Mouse (Mus musculus) brown adipose tissue, adult 24 weeks (tissue): Measurements from ENCODE around the gene Wdr86. TPM values are rescaled to one million over a fixed set of nuclear protein-coding genes. Genes with fewer than 3 reads are reported as not detected.

Experiments used
- H3K27ac ChIP-seq: fragments of 200-500 bp; replicated peaks from 2 replicates; pipeline ENCODE4 v1.5.1; 2012; ENCODE audit warnings: low read depth, mild to moderate bottlenecking, low read length
- H3K4me1 ChIP-seq: fragments of 200-500 bp; 2 replicates; pipeline ENCODE4 v1.6.1; 2012; ENCODE audit warnings: low read length, mixed read lengths; ENCODE audit not compliant: control insufficient read depth, insufficient read depth, insufficient read length
- H3K4me3 ChIP-seq: fragments of 200-500 bp; 2 replicates; pipeline ENCODE4 v1.5.1; 2012; ENCODE audit warnings: low read depth, mild to moderate bottlenecking, low read length, moderate library complexity; ENCODE audit not compliant: insufficient read depth
- polyA plus RNA-seq: library from polyadenylated mRNA; stranded (reverse); fragments of >200 nt; gene quantifications from 2 replicates; pipeline ENCODE4 v1.2.4, GENCODE M21; 2012; ENCODE audit not compliant: missing spikeins, insufficient read depth, insufficient read length

Wdr86 gene
- polyA plus RNA-seq, 1 experiment = 0.59 TPM

DNA sequence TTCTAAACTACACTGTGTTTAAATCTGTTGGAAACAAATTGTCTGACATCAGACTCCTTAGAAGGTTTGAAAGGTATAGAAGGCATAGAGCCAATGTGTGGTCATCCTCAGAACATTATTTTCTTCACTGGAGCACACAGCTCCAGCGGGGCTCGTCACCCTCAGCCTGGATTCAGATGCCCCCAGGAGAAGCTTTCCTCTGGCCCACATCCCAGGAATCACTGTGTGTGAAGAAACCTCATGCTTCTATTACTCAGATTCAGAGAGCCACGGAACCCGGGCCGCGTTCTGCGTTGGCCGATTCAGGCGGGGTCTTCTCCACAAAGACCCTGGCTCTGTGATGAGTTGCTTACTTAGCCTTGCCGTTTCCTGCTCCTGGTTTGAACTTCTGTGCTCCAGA is 13.4 kb upstream of the Wdr86 start:
- no peak overlapping the region for H3K4me3 ChIP-seq
- no peak overlapping the region for H3K27ac ChIP-seq
- H3K4me1 ChIP-seq = no peaks in the 10 kb centered on the region

DNA sequence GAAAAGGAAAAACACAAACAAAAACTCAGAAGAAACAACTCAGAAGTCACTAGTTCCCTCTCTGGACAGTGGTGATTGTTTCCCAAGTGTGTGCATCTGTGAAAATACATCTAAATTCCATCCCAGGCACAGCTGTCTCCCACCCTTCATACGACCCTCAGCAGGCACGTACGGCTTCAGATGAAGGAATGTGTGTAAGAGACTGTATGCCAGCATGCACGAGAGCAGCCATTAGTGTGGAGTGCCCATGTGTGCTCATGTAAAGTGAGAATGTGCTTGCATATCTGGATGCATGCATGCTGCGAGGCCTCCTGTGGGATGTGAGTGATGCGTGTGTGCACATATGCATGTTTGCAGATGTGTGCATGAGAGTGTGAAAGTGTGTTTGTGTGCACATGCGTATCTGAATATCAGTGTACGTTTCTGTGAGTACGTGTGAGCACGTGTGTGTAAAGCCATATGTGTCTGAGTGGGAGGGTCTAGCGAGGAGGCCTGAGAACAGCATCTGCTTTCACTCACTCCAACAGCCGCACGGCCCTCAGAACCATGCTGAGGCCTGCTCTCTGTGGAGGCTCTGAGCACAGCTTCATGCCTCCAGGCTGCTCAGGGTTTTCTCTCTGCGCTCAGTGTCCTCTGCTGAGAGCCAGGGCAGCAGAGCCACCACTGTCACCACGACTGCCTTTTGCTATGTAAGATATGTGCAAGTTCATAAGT is 10.8 kb upstream of the Wdr86 start:
- no peak overlapping the region for H3K4me3 ChIP-seq
- H3K4me1 ChIP-seq = no peaks in the 10 kb centered on the region
- no peak overlapping the region for H3K27ac ChIP-seq

DNA sequence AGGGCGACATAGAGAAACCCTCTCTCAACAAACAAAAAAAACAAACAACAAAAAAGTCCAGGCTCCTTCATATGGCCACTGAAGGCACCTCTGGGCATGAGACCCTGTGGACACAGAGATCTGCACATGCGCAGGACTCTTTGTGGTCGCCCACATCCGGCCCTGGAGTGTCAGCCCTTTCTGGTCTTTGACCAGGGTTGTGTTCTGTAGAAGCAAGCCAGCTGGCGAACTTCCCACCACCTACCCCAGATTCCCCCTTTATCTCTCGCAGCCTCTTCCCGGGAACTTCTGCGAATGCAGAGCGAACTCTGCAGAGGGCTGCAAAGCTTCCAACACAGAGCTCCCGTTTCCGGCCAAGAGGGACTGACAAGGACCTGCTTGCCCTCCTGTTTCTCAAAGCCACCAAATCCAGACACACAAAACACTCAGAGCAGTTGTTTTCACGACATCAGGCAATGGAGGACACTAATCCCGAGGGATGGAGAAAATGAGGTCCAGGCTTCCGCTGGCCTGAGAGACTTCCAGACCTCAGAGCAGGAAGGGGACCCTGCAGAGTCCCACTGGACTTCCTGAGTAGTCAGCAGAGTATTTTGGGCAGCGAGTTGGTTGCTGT is 8.7 kb upstream of the Wdr86 start:
- Histone ChIP-seq H3K27ac (peak overlapping the region; percentile 74), H3K4me1 (no peaks in the 10 kb centered on the region), H3K4me3 (peak overlapping the region; percentile 21)

DNA sequence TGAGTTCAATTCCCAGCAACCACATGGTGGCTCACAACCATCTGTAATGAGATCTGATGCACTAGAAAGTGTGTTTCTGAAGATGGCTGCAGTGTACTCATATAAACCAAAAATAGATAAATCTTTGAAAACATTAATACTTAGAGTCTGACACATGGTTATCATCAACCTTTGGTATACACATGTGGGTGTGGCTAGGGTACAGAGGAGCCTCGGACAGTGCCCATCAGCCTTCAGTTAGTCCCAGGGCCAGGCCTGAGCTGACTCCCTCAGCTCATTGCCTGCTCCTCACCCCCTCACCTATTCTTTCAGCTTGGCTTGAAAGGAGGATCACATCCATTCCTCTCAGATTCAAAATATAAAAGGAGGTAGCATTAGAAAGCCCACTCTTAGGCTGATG is 8.0 kb upstream of the Wdr86 start:
- Histone ChIP-seq H3K4me1 (no peaks in the 10 kb centered on the region), H3K27ac (peak overlapping the region; percentile 74), H3K4me3 (no peak overlapping the region)

DNA sequence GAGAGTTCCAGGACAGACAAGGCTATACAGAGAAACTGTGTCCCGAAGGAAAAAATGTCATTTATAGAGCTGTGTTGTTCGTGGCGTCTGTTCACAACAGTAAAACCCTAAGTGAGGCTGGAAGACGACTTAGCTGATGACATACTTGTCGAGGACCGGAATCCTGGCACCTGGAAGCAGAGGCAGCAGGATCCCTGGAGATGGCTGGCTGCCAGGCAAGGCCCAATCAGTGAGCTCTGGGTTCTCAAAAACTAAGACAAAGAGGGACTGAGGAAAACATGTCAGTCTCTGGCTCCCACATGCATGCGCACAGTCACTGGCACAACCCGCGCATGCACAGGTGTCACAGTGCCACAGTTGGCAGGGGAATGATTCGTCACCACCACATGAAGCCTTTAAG is 7.1 kb upstream of the Wdr86 start:
- H3K4me3 ChIP-seq = no peak overlapping the region
- H3K27ac ChIP-seq = no peak overlapping the region
- 0 out of 2 replicates have a peak, but pooled peaks cover 2% of the 10 kb centered on the region for H3K4me1 ChIP-seq

DNA sequence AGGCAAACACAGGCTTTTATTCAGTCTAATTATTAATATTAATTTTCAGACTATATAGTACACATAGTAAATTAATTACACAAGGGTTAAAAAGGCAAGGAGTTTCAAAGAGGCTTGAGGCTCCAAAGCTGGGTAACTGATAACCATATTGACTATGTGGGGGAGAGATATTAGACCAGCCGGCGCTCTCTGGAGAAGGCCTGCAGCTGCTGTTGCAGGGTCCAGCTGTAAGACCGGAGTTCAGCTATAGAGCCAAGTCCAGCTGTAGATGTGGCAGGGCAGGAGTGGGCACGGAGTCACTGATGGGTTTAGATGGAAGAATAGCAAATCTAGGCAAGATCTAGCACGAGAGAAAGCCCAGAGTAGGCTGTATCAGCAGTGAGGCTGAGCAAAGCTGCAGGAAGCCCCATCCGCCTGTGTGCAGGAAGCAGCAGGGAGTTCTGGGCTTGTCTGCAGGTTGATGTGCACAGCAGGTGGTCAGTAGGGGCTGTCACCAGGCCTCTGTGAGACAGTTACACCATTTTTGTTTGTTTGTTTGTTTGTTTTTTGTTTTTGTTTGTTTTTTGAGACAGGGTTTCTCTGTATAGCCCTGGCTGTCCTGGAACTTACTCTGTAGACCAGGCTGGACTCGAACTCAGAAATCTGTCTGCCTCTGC is 3.4 kb upstream of the Wdr86 start:
- H3K27ac ChIP-seq = no peak overlapping the region
- H3K4me3 ChIP-seq = no peak overlapping the region
- peaks cover 5% of the 10 kb centered on the region; the same call in 1 of the 2 replicates for H3K4me1 ChIP-seq

DNA sequence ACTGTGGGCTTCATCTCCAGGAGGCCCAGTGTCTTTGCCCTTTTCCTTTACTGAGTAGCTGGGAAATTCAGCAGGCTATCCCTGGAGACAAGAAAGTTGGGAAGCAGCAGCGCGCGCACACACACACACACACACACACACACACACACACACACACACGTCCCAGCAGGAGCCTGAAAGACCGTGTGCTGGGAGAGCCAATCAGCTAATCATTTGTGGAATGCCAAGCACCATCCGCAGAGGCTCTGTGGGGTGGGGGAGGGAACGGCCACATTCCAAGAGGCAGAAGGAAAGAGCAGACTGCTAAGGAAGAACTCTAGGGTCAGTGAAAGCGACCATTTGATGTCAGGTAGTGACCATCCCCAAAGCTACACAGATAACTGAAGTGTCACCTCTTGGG is 2.6 kb upstream of the Wdr86 start:
- Histone ChIP-seq H3K27ac (no peak overlapping the region), H3K4me3 (no peak overlapping the region), H3K4me1 (peaks cover 5% of the 10 kb centered on the region; the same call in 1 of the 2 replicates)

DNA sequence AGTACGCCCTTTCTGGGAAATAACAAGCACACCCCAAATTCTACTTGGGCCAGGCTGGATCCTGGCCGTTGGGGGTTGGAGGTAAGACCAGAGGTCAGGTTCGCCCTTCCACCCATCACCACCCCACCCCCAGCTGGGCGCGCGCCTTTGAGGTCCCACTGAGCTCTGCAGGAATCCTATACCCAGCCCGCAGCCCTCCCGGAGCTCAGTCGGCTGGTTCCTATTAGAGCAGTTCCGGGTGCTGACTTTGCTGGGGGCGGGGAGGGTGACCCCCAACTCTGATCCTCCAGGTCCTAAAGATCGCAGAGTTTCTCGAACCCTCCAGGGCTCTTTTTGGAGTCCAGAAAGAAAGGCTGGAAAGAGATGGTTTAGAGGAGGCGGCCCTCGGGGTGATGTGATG is 459 bp upstream of the Wdr86 start:
- peak overlapping the region; percentile 47 for H3K4me3 ChIP-seq

DNA sequence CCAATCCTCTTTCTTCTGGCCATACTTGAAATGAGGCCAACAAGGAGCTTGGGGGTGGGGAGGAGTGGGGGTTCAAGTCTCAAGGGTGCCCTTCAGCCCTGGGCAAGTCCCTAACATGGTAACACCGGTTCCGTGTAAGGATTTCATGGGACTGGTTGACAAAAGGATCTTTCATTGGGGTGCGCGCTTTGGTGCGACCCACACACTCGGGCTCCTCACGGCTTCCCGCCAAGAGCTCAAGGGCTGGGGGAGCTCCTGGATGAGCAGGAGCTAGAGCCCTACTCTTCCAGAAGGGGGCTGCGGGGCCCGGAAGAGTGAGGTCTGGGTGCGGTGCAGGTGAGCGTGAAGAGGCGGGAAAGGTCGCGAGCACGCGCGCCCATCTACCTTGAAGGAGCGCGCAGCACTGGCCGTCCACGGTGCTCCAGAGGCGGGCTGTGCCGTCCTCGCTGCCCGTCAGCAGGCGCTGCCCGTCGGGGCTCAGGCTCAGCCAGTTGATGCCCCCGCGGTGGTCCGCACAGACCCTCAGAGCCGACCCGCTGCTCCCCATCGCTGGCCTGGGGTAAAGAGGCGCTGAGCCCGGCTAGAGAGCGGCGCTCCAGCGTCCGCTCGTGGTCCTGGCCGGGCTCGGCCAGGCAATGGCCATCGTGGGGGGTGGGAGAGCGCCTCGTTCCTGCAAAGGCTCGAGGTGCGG is 585 bp downstream of the Wdr86 start:
- no peak overlapping the region for H3K27ac ChIP-seq
- peak overlapping the region; percentile 47 for H3K4me3 ChIP-seq

More for the DNA sequence above, 459 bp upstream of the Wdr86 start:
- Histone ChIP-seq H3K27ac (no peak overlapping the region), H3K4me1 (peaks cover 5% of the 10 kb centered on the region; the same call in 1 of the 2 replicates)

DNA sequence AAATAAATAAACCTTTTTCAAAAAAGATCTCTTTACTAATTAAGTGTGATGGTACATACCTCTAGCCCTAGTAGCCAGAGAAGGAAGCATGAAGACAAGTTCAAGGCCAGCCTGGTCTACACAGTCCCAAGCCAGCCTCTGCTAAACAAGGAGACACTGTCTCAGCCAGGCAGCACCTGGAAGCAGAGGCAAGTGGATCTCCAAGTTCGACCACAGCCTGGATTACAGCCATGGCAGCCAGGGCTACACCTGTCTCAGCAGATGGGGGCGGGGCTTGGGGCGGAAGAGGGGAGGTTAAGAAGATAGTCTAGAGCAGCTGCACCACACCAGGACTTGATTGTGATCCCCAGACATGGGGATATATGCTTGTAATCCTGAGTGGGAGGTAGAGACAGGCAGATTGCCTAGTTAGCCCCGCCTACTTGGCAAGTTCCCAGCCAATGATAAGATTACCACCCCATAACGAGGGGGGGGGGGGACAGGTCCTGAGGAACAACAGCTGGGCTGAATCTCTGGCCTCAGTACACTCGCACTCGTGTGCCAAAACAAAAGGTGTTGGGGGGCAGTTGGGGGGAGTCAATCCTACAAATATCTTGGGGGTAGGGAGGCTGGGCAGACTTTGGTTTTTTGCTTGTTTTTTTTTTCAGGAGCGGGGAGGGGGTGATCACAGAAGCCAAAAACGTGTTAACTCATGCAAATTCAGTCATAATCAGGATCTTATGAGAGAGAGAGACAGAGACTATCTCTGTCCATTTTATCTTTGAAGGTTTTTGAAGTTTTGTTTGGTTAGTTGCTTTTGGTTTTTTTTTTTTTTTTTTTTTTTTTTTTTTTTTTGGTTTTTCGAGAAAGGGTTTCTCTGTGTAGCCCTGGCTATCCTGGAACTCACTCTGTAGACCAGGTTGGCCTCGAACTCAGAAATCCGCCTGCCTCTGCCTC is 3.4 kb downstream of the Wdr86 start:
- Histone ChIP-seq H3K4me1 (peaks cover 6% of the 10 kb centered on the region; the same call in 1 of the 2 replicates), H3K27ac (no peak overlapping the region), H3K4me3 (no peak overlapping the region)

More for the DNA sequence above, 585 bp downstream of the Wdr86 start:
- peaks cover 5% of the 10 kb centered on the region; the same call in 1 of the 2 replicates for H3K4me1 ChIP-seq

DNA sequence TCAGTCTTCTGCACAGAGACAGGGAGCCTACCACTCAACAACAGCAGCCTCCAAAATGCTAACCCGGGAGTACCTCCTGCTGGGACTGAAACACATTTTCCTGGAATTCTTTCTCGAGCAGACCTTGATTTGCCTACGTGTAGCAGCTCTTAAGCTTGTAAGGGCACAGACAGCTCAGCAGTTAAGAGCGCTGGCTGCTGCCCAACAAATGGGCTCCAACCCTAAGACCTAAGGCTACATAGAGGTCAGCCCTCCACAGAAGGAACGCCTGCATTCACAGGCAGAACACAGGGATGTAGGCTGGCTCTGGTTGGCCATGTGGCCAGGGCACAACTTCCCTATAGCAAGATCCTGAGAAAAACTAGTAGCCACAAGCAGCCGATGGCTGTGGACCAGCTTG is 4.6 kb downstream of the Wdr86 start:
- Histone ChIP-seq H3K27ac (no peak overlapping the region), H3K4me1 (peaks cover 6% of the 10 kb centered on the region; the same call in 1 of the 2 replicates), H3K4me3 (no peak overlapping the region)

DNA sequence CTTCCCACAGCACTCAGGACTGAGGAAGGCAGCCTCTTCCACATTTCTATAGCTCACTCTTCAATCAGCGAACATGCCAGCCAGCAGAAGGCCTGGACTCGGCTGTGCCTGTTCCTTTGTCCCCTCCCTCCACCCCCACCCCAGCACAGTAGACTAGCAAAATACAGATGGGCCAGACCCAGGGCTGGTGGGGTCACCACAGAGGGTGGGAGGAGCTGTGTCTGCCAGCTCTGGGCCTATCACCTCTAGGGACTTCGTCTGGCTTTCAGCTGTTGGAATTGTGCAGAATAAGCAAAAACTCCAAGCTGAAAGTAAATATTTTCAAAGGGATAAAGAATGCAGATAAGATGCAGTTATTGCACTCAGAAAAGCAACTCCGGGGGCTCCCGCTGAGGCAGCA is 5.7 kb downstream of the Wdr86 start:
- Histone ChIP-seq H3K4me1 (peaks cover 4% of the 10 kb centered on the region; the same call in 1 of the 2 replicates), H3K4me3 (no peak overlapping the region), H3K27ac (no peak overlapping the region)

DNA sequence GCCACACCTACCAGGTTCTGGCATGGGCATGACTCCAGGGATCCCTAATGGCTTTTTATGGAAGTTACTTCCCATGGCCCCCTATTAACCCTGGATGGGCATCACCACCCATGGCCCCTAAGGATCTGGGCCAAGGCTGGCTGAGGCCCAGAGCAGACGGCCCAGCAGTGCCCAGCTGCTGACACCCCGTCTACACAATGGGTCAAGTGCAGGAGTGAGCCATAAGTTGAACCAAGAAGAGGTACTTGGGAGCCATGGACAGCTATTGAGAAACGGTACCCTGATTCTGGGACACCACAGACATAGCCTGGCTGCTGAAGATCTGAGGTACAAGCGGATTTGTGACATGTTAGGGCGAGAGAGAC is 6.3 kb downstream of the Wdr86 start:
- no peak overlapping the region for H3K27ac ChIP-seq
- H3K4me1 ChIP-seq = peaks cover 4% of the 10 kb centered on the region; the same call in 1 of the 2 replicates
- no peak overlapping the region for H3K4me3 ChIP-seq

DNA sequence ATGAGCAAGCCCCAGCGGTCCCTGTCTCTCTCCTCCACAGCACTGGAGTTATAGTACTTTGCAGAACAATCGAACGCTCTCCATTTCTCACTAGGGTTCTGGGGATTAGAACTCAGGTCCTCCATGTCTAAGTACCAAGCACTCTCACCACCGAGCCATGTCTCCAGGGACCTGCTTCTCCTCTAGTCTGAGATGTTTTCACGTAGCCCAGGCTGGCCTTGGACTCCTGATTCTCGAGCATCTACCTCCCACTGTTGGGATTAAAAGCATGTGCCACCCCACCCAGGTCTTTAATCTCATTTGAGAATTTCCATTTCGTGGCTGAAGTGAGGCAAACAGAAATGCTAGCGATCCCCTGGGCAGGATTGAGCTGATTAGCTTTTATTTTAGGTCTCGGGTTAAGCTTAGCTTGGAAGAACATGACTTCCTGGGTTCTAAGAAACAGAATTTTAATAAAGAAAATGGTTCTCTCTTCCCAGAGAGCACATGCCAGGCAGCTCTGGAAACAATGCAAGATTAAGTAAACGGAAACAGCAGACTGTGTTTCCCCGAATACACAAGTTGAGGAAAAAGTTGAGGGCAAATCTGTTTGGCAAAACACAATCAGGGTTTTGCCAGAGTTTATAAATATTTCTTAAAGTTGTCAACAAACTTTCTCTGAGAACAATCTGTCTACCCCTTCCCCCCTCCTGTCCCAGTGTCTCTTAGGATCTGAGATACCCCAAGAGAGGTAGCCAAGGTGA is 6.8 kb downstream of the Wdr86 start:
- Histone ChIP-seq H3K4me1 (peaks cover 4% of the 10 kb centered on the region; the same call in 1 of the 2 replicates), H3K27ac (no peak overlapping the region), H3K4me3 (no peak overlapping the region)
